Mouse (Mus musculus) ES-E14 (cell line): ENCODE results near the gene Rps6ka5. TPM values are rescaled to one million over a fixed set of nuclear protein-coding genes. Genes with fewer than 3 reads are reported as not detected.

Experiments
- DNase-seq: peaks from one replicate; pipeline ENCODE4 v3.0.0-alpha.2; 2013; ENCODE audit warnings: low read depth, low spot score
- H3K27ac ChIP-seq: 2 replicates; pipeline ENCODE4 v1.5.1; 2012; ENCODE audit warnings: low read depth, mild to moderate bottlenecking, low read length, moderate library complexity, mixed read lengths; ENCODE audit not compliant: poor library complexity, insufficient read depth, severe bottlenecking
- H3K36me3 ChIP-seq: 2 replicates; pipeline ENCODE4 v1.6.1; 2012; ENCODE audit warnings: mild to moderate bottlenecking, low read length, moderate library complexity, mixed read lengths; ENCODE audit not compliant: control insufficient read depth, poor library complexity, insufficient read depth, severe bottlenecking
- H3K4me1 ChIP-seq, 2 experiments: fragments of 150-350 bp in 1 of 2; sonication (generic) in 1 of 2; 2 replicates each; pipeline ENCODE4 v1.6.1; 2012; ENCODE audit warnings: low read length in 2 of 2, mild to moderate bottlenecking in 1 of 2, mixed read lengths in 1 of 2; ENCODE audit not compliant: control insufficient read depth in 2 of 2, insufficient read depth in 2 of 2, poor library complexity in 1 of 2
- H3K4me3 ChIP-seq, 2 experiments: fragments of 150-350 bp in 1 of 2; sonication (generic) in 1 of 2; 2 replicates each; pipeline ENCODE4 v1.5.1; 2012; ENCODE audit warnings: low read length in 2 of 2, low read depth in 1 of 2, mild to moderate bottlenecking in 1 of 2, mixed read lengths in 1 of 2; ENCODE audit not compliant: insufficient read depth in 1 of 2, poor library complexity in 1 of 2, severe bottlenecking in 1 of 2
- H3K9ac ChIP-seq: 2 replicates; pipeline ENCODE4 v1.6.1; 2012; ENCODE audit warnings: low read depth, mild to moderate bottlenecking, low read length, mixed read lengths; ENCODE audit not compliant: poor library complexity, insufficient read depth, severe bottlenecking
- H3K9me3 ChIP-seq: fragments of 150-350 bp; sonication (generic); 2 replicates; pipeline ENCODE4 v1.6.1; 2012; ENCODE audit warnings: low read depth, mild to moderate bottlenecking, low read length; ENCODE audit not compliant: control insufficient read depth, insufficient read depth
- CHD2 ChIP-seq: IDR thresholded peaks from 2 replicates; pipeline ENCODE4 v1.6.1; 2014; ENCODE audit warnings: mild to moderate bottlenecking, low read depth, low read length, inconsistent platforms
- HCFC1 ChIP-seq: IDR thresholded peaks from 2 replicates; pipeline ENCODE4 v1.6.1; 2012; ENCODE audit warnings: low read length, inconsistent platforms, borderline replicate concordance; ENCODE audit not compliant: insufficient read depth
- MAFK ChIP-seq: IDR thresholded peaks from 2 replicates; pipeline ENCODE4 v1.6.1; 2014; ENCODE audit warnings: mild to moderate bottlenecking, low read depth, low read length, inconsistent platforms; ENCODE audit not compliant: insufficient read depth
- ZC3H11A ChIP-seq: IDR thresholded peaks from 2 replicates; pipeline ENCODE4 v1.6.1; 2012; ENCODE audit warnings: low read depth, mild to moderate bottlenecking, inconsistent platforms, low read length, borderline replicate concordance
- ZNF384 ChIP-seq: IDR thresholded peaks from 2 replicates; pipeline ENCODE4 v1.6.1; 2012; ENCODE audit warnings: low read depth, low read length, inconsistent platforms
- in situ Hi-C, 2 experiments: fragments of 600-800 bp; cut with MboI; formaldehyde crosslinking; loops; one replicate each; pipeline ENCODE4 v1.15.1; 2025; ENCODE audit warnings: low sequenced_read_pairs in 2 of 2, inconsistent platforms in 1 of 2; ENCODE audit not compliant: unreplicated experiment in 2 of 2
- total RNA-seq: library from RNA; depleted of rRNA; stranded (reverse); fragments of 300-350 nt; gene quantifications from 2 replicates; pipeline ENCODE4 v1.2.3, GENCODE M21; 2012

The Rps6ka5 gene
- total RNA-seq, 1 experiment = 5.5 TPM

- H3K9me3 ChIP-seq = no peaks in the 10 kb centered on the region
- no peaks in the 10 kb centered on the region for H3K36me3 ChIP-seq
- peaks cover 0 to 3% of the 10 kb centered on the region in 2 experiments; a peak in 1 of 4 replicates for H3K4me1 ChIP-seq
- TF ChIP-seq ZNF384 (no peak), HCFC1 (no peak), CHD2 (no peak), MAFK (no peak), ZC3H11A (no peak)
- H3K27ac ChIP-seq = no peak overlapping the region
- in situ Hi-C loops = no loop called here
- no peak for DNase-seq
- no peak overlapping the region for H3K4me3 ChIP-seq
- H3K9ac ChIP-seq = no peak overlapping the region
Observed at GRCm38 (mm10) chr12:100641936-100642335, 84.8 kb downstream of the Rps6ka5 start.

GRCm38 (mm10) chr12:100640726-100641125 is 86.1 kb downstream of the Rps6ka5 start:
- in situ Hi-C loops = no loop called here
- DNase-seq = no peak

GRCm38 (mm10) chr12:100639680-100640079 is 87.1 kb downstream of the Rps6ka5 start:
- no peak overlapping the region for H3K9ac ChIP-seq
- TF ChIP-seq ZC3H11A (no peak), MAFK (no peak), HCFC1 (no peak), ZNF384 (no peak), CHD2 (no peak)
- in situ Hi-C loops = no loop called here
- H3K4me3 ChIP-seq = no peak overlapping the region
- H3K36me3 ChIP-seq = no peaks in the 10 kb centered on the region
- no peaks in the 10 kb centered on the region for H3K9me3 ChIP-seq
- peaks cover 2 to 4% of the 10 kb centered on the region in 2 experiments; a peak in 2 of 4 replicates for H3K4me1 ChIP-seq
- DNase-seq = no peak
- no peak overlapping the region for H3K27ac ChIP-seq

More at GRCm38 (mm10) chr12:100640726-100641125, 86.1 kb downstream of the Rps6ka5 start:
- Histone ChIP-seq H3K9ac (no peak overlapping the region), H3K27ac (no peak overlapping the region), H3K36me3 (no peaks in the 10 kb centered on the region), H3K4me3 (no peak overlapping the region), H3K9me3 (no peaks in the 10 kb centered on the region), H3K4me1 (peaks cover 2 to 4% of the 10 kb centered on the region in 2 experiments; a peak in 2 of 4 replicates)
- TF ChIP-seq HCFC1 (no peak), ZC3H11A (no peak), ZNF384 (no peak), MAFK (no peak), CHD2 (no peak)

GRCm38 (mm10) chr12:100637886-100638285 is 88.9 kb downstream of the Rps6ka5 start:
- Histone ChIP-seq H3K27ac (no peak overlapping the region), H3K9me3 (no peaks in the 10 kb centered on the region), H3K4me3 (no peak overlapping the region), H3K36me3 (no peaks in the 10 kb centered on the region), H3K9ac (no peak overlapping the region), H3K4me1 (peaks cover 2 to 4% of the 10 kb centered on the region in 2 experiments; a peak in 2 of 4 replicates)
- in situ Hi-C loops = no loop called here
- no peak for DNase-seq
- no peak for TF ChIP-seq ZC3H11A
- no peak for TF ChIP-seq HCFC1
- no peak for TF ChIP-seq CHD2
- no peak for TF ChIP-seq ZNF384
- TF ChIP-seq MAFK = no peak

GRCm38 (mm10) chr12:100636733-100637132 is 90.0 kb downstream of the Rps6ka5 start:
- Histone ChIP-seq H3K4me3 (no peak overlapping the region), H3K27ac (no peak overlapping the region), H3K9ac (no peak overlapping the region), H3K9me3 (no peaks in the 10 kb centered on the region), H3K4me1 (peaks cover 2 to 4% of the 10 kb centered on the region in 2 experiments; a peak in 2 of 4 replicates), H3K36me3 (no peaks in the 10 kb centered on the region)
- in situ Hi-C loops = no loop called here
- peak; percentile 42 for DNase-seq
- no peak for TF ChIP-seq CHD2
- TF ChIP-seq ZC3H11A = no peak
- TF ChIP-seq ZNF384 = no peak
- TF ChIP-seq MAFK = no peak
